Mouse (Mus musculus) layer of hippocampus, postnatal 25 days (tissue): ENCODE results near the gene Nans. TPM values are rescaled to one million over a fixed set of nuclear protein-coding genes. Genes with fewer than 3 reads are reported as not detected.

Experiments
- DNase-seq, 2 experiments: peaks; one replicate each; pipeline ENCODE4 v3.0.0; 2022; ENCODE audit warnings: mixed read lengths in 2 of 2, low spot score in 1 of 2; ENCODE audit errors: extremely low spot score in 1 of 2
- total RNA-seq, 2 experiments: library from RNA; stranded (reverse); gene quantifications; 2 replicates each; pipeline ENCODE4 v1.2.3; 2021

The Nans gene
- total RNA-seq, 2 experiments from 2014 or later: 20.3 to 24.5 TPM

DNA sequence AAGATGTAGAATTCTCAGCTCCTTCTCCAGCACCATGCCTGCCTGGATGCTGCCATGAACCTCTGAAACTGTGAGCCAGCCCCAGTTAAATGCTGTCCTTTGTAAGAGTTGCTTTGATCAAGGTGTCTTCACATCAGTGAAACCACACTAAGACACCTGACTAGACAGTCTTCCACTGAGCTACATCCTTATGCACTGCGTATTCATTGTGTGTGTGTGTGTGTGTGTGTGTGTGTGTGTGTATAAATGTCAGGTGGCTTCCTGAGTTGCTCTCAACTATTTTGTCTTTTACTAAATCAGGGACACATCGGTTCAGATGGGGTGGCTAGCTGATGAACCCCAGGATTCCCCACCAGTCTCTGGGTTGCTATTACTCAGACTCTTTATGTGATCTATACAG is 10.0 kb upstream of the Nans start:
- no peak for DNase-seq

DNA sequence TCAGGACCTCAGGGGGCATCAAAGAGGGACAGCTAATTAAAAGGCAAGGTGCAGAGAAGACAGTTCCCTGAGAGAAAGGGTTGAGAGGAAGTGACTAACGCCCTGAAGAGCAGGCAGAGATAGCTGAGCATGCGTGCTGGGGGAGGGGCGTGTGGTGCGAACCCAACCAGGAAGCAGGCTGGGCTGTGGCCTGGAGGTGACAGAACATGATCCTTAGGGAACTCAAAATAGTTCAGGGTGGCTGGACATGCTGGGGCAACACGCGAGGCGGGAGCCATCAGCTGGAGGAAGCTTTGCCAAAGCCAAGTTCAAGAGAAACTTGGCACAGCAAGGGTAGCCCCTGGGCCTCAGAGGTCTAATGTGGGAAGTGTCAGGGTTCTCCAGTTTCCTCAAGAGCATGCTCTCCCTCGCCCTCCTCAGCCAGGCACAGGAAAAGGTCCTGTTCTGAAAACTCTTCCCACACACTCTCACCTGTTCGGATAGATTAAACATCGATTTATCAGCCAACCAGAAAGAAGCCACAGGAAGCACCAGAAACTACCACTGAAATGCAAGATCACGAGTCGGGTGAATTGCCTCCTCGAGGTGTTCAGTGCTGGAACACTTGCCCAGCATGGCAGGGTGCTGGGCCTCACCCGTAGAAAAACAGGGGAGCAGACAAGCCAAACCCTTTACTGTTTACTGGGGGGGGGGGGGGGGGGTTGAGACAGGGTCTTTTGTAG is 3.2 kb upstream of the Nans start:
- DNase-seq: peak in 1 of 2 experiments; percentile 21

DNA sequence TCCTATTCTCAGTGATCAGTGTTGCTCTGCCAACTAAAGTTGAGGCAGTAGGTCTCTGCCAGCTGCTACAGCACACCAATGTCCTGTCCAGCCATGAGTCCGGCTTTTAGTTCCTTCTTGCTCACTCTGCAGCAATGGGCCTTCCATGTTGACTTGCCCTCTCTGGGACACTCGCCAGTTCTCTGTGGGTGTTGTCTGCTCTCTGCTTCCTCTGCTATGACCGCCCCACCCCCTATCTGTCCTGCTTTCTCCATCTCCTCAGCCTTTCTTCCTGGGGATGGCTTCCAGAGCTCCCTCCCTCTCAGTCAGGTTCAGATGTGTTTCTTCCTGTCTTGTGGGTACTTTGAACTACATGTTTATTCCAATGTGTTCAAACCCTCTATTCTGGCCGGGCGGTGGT is 1.7 kb upstream of the Nans start:
- DNase-seq: no peak

DNA sequence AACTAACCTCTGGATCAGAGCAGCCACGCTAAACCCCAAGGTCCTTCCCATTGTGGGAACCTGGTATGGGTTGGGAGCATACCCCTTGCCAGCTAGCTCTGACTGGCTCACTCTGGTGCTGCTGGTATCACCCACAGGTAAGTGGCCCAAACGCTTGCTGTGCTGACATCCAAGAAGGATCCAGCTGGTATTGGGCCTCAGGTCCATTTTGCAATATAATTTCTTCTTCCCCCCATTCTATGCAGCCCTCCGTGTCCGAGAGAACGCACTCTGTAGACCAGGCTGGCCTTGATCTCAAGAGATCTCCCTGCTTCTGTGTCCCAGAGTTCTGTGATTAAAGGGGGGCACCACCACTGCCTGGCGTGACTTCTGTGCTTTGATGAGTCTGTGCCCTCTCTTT is 4.0 kb downstream of the Nans start:
- DNase-seq: no peak

DNA sequence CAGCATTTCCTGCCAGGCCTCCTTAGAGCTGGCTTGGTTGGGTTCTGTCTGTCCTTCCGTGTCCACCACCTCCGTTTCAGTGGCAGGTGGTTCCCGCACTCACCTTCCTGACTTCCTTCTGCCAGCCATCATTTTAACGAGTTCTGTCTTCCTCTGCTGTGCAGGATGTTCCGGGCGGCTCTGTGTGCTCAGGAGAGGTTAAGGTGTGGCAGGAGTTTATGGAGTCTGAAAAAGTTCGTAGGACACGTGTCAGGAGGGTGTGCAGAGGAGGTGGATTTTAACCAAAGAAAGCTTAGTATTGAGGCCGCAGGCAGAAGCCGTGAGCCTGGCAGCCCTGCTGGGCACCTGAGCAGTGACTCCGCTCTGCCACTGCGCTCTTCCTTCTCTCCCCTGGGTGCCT is 6.5 kb downstream of the Nans start:
- no peak for DNase-seq

DNA sequence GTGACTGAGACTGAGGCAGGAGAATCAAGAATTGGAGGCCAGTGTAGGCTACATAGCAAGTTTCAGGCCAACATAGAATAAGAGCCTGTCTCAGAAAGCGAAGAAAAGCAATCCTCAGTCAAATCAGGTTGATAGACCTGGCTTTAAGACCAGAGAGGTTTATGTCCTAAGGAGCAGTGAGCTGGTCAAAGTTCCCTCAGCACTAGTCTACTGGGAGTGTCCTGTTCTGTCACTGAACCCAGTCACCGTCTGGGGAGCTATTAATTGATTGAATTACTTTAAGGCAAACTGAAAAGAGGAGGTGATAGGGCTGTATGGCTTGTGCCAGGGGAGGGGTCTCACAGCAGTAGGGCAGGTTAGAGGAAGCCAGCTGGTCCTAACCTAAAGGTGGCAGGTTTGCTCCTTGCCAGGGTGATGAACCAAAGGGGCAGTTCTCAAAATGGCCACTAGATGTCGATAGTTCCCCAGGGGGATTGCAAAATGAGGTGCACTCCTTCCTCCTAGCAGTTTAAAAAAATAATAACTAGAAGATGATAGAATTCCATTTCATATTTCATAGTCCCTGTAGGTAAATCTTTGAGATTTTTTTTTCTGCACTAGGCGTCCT is 8.3 kb downstream of the Nans start:
- peak; percentile 46 to 80 for DNase-seq

DNA sequence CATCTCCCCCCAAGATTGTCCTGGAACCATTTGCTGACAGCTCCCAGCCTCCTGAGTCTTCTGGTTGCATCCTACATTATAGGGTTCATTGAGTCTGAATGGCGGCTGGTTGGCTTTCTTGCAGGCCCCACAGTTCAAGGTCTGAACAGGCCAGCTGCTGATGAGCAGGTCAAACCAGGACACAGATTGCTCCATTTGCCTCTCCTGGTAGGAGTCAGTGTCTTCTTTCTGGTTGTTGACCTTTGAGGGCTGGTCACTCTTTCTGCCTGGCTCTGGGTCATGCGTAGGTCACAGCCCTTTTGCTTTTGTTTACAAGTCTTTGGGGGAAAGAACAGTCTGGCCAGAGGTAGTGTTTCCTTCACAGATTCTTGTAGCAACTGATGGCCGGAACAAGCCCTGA is 9.5 kb downstream of the Nans start:
- DNase-seq: no peak

DNA sequence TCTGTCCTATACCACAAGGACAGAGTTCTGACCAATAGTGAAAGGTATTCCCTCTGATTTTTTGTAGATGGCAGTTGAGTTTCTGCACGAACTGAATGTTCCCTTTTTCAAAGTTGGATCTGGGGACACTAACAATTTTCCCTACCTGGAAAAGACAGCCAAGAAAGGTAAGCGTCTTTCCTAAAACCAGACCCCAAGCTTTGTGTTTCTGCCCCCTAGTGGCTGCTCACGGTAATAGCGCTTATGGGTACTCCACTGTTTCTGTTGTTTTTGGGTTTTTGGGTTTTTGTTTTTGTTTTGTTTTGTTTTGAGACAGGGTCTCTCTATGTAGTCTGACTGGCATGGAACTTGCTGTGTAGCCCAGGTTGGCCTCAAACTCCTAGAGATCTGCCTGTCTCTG is 9.9 kb downstream of the Nans start:
- DNase-seq: peak in 1 of 2 experiments; percentile 63

DNA sequence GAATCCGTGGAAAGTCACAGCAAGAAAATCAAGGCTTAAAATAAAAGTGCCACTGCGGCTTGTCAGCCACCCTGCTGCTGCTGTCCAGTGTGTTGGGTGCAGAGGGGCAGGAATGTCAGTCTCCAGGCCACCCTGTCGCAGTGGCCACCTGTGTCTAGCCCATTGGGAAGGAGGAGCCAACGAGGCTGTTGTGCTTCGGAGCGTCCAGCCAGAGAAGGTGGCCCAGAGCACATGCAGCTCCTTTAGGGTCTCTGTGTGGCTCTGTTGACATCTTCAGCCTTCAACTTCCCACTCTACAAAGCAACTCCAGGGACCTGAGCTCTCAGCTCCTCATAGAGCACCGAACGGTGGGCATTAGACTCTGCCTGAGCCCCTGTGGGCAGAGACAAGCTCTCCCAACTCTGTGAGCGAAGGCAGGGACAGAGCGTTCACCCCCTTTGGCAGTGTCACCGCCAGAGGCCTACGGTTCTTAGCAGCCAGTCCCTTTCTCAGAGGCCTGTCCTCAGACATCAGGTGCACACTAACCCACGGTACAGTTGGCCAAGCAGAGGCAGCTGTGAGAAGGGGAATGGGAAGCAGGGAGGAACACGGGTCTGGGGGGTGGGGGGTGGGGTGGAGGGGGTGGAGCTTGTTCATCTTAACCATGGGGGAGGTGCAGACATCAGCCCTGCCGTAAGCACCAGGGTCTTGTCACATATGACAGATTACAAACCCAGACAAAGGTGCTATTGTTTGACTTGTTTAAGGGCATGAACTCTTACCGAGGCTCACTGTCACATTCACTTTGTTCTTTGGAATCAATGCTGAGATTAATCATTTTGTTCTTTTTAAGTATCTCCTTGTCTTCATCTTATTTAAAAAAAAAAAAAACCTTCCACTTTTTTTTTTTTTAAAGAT is 13.8 kb downstream of the Nans start:
- DNase-seq: no peak

DNA sequence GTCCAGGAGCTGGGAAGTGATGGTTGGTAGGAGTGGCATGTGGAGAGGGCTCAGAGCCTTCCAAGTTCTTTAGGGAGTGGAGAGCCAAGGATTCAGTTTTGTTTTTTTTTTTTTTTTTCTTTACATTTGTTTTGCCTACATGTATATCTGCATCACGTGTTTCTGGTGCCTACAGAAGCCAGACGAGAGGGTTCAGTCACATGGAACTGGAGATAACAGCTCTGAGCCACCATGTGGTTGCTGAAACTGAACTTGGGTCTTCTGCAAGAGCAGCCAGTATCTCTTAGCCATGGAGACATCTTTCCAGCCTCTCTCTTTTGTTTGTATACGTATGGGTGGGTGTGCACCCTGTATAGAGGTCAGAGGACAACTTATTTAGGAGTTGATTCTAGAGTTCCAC is 14.8 kb downstream of the Nans start:
- no peak for DNase-seq

DNA sequence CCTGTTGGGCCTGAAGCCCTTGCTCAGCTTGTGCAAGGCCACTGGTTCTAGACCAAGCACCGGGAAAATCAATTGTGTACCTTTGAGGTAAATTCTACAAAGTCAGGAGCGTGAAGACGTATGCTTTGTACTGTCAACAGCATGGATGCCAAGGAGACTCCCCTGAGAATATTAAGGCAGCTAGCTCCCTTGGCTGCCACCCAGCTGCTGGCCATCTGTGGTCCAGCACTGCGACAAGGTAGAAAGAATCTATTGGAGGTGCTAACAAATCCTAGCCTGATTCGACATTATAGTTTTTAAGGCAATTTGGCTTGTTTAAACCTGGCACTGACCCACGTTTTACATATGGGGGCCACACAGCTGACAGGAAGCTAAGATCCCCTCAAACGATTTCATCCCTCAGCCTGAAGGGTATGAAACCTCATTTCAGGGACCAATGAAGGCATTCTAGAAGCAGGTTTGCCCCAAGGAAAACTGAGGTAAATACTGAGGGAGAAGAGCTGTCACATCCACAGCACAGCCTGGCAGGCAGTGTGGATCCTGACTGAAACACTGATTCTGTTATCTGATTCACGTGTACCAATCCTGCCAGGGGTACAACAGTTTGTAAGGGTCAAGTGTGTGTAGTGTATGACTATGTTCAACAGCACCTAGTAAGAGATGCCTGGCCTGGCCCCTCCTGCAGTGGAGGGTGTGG is 16.5 kb downstream of the Nans start:
- DNase-seq: no peak

DNA sequence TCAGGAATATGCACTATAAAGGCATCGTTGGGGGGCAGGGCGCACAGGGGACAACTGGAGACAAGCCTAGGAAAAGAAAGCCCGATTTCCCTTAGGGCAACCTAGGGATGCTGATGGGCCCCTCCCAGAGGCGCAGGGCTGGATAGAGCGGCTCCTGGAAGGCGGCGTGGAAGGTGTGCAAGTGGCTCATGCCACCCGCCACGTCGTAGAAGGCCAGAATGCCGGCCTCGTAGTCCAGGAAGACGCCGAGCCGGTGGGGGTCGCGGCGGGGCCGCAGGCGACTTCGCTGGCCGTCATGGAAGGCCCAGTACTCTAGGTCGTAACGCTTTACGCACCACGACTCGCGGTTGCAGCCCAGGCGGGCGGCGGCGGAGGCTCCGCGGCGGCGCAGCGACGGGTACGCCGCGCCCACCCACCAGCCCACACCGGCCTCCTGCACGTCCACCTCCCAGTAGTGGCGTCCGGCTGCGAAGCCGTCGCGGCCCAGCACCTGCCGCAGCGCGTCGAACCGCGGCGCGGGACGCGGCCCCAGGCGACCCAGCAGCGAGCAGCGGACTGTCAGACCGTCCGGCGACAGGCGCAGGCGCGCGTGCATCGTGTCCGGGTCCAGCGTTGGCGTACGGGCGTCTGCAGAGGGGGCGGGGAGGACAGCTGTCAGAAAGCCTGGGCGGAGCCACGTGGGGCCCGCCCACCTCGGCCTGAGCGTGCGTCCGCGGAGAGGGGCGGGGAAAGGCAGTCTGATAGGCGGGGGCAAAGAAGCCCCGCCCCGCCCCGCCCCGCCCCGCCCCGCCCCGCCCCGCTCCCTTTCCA is 18.0 kb downstream of the Nans start:
- peak; percentile 89 to 92 for DNase-seq

DNA sequence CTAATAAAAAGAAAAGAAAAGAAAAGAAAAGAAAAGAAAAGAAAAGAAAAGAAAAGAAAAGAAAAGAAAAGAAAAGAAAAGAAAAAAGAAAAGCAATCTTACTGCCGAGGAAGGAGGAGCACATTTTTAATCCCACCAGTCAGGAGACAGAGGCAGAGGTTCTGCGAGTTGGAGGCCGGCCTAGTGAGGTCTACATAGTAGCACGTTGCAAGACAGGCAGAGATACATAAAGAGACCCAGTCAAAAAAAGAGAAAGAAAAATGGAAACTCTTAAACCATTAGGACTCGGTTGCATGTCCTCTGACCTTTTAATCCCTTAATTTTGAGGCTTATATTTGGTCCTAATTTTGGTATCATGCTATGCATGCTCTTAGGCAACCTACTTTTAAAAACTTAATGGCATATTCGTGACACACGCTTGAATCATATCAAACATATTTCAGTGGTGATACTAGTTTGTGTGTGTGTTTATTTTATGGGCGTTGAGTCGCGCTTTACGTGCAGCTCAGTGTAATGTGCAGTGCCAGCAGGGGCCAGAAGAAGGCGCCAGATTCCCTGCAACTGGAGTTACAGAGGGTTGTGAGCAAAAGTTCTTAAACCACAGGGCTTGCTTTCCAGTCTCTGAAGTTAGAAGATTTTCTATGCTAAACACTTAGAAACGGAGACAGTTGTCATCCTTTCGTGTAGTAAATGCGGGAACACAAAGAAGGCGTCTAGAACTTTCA is 18.9 kb downstream of the Nans start:
- DNase-seq: peak in 1 of 2 experiments; percentile 81

DNA sequence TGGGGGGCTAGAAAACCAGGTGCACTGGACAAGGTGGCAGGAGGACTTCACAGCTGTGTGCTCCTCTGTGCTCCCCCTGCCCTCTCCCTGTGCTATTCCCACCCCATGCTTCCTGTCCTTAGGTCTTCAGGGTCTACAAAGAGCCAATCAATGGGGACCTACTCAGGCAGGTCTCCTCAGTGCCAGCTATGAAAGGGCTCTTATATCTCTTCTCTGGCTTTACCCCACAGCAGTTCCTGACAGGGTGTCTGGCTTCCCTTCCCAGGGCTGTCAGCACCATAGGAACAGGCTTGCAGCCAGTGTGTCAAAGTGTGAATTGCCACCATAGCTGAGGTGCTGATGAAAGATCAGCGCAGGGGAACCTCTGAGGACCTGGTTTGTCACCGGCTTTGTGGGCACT is 31.4 kb downstream of the Nans start:
- no peak for DNase-seq

DNA sequence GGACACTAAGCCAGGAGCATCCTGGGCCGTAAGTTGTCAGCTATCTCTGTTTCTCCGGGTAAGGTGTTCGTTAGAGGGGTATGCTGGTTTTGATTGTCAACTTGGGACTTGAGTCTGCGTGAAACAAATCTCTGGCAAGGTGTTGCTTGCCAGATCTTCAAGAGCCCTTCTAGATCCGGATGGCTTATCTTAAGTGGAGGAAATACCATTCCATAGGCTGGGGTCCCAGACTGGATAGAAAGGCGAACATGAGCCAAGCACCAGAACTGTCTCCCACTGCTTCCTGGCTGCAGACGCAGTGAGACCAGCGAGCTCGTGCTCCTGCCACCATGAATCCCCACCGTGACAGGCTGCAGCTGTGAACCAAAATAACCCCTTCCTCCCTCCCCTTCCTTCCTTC is 32.4 kb downstream of the Nans start:
- no peak for DNase-seq

DNA sequence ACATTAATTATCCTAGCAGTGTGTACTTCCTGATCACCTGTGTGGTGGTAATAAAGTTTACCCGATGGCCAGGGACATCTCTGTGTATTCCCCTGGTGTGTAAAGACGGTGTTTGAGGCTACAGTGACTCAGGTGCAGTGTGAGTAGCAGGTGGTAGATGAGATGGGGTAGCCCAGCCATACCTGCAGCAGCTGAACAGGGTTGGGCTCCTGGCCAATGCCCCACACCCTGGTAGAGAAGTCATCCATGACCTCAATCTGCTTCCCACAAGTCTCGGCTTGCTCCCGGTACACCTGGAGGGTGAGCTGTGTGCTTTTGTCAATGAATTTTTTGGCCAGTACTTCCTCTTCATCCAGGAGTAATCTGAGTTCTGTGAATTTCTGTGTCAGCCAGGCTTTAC is 34.3 kb downstream of the Nans start:
- no peak for DNase-seq

DNA sequence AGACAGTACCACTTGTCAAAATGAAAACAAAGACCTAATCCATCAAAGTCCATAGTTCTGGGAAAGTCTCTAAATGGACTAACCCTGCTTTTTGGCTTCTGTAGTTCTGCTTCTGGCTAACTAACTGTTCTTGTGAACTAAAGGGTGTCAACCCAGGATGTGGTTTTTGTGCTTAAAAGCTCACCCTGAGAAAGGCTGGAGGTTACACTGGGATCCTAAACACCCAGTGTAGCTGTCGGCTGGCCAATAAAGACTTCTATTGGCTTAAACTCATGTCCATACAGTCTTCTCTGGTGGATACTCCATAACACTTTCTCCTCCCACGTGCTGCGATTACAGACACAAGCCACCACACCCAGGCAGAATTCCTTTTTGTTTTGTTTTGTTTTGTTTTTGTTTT is 37.2 kb downstream of the Nans start:
- no peak for DNase-seq

DNA sequence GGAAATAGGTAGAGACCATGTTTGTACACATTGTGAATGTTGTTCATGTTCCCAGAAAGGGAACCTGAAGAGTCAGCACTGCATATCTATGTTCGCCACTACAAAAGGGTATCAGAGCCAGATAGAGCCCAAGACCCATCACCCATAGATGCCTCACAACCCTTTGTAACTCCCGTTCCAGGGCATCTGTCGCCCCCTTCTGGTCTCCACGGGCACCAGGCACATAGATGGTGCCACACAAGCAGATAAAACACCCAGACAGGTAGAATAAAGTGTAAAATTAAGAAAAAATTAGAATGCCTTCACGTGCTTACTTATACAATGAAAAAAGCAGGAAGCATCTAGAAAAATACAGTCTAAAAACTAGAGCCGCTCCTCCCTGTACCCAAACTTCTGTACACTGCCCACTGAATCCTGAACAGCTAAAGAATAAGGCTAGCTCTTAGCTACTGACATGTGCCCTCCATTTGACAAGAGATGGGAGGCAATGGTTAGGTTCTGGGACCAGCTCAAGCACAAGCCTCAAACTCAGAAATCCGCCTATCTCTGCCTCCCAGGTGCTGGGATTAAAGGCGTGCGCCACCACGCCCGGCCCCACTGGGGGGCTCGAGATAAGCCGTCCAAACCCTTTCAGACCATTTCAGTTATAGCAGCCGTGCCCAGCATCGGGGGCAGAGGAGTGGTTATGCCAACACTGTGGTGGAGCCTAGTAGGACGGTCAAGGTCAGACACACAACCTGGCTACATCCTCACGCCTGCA is 37.9 kb downstream of the Nans start:
- no peak for DNase-seq

DNA sequence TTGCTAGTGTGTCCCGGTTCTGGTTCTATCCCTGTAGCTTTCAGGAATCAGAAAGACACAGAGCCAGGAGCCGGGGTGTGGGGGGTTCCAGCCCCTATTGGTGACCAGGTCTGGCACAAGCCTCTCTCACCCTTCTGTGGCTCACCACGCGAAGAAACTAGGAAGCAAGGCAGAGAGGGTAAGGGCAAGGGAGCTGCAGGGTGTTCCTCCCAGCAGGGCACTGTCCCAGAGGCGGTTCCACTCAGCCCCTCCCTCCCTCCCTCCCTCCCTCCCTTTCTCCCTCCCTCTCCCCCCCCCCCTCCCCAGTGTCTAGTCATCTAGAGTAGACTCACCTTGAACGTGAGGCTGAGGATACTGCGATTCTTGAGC is 38.5 kb downstream of the Nans start:
- no peak for DNase-seq
